29 mouse cellular contexts compared by ENCODE assay signal in the genomic region with DNA sequence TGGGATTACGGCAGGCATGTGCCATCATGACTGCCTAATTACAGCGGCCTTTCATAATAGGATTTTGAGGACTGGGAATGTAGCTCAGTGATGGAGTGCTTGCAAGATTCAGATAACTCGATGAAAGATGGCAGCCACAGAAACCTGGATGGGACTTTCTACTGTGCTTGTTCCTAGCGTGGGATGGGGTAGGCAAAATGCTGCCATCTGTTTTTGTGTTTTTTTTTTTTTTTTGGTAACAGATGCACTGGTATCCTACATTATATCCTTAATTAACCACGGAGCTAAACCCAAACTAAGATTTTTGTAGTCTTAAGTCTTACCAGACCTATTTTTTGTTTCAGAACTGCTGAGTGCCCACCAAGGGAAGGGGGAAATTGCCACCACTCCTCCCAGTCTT. TPM values are rescaled to one million over a fixed set of nuclear protein-coding genes. Genes with fewer than 3 reads are reported as not detected.
DNase-seq lines count a peak whose midpoint lies in the region; ATAC-seq and TF ChIP-seq lines count a peak whose summit lies in the region.
"Had no signal": no experiment of that assay in that cellular context is flagged by ENCODE, and none has a peak within 500 bp of the region (broad histone marks: within the 10 kb centered on the region; RNA-seq: fewer than 3 reads in every experiment).

No protein-coding gene starts in this region.

- TF ChIP-seq CTCF in left cerebral cortex, adult 2 months (IDR thresholded peaks at IDR 0.05): no peak

- WGBS in liver, embryonic 16.5 days (ENCODE audit: insufficient replicate concordance): 81% methylated on average over 5 of the region's 5 CpGs

- peak overlapping the region; percentile 91 for H3K27ac ChIP-seq in left cerebral cortex, adult 2 months
- peak overlapping the region; percentile 94 for H3K27ac ChIP-seq in liver, embryonic 16.5 days (ENCODE audit: low read length)
- H3K27ac ChIP-seq: heart, embryonic 10.5 days; hindbrain, embryonic 13.5 days; kidney, postnatal 0 days; midbrain, embryonic 12.5 days; neural tube, embryonic 12.5 days had no signal

- ATAC-seq in liver, embryonic 16.5 days (ENCODE audit: low read depth): no peak
- no peak for ATAC-seq in megakaryocyte, adult 5-6 weeks (ENCODE audit: poor library complexity, severe bottlenecking)
- ATAC-seq: forebrain, postnatal 0 days; intestine, embryonic 16.5 days had no signal

- H3K9ac ChIP-seq in liver, embryonic 16.5 days (ENCODE audit: low read depth, low read length): 0 out of 2 replicates have a peak overlapping the region, but pooled peaks have one; percentile 3
- H3K9ac ChIP-seq: forebrain, postnatal 0 days; hindbrain, embryonic 13.5 days; midbrain, embryonic 12.5 days; neural tube, embryonic 12.5 days had no signal

- no peak for DNase-seq in left cerebral cortex, adult 2 months (ENCODE audit: extremely low spot score in 1 of 2, low spot score in 2 of 2)
- DNase-seq in left cerebral cortex, postnatal 10 days (ENCODE audit: extremely low spot score in 1 of 2, low spot score in 2 of 2): no peak
- DNase-seq in right cerebral cortex, adult 18-20 months: peak; percentile 55
- no peak for DNase-seq in right cerebral cortex, postnatal 14 days
- DNase-seq: adrenal gland, postnatal 25 days; B cell, adult 2 months; cerebellum, adult 18-20 months; cerebellum, postnatal 10 days; forebrain, postnatal 0 days; gastrocnemius, postnatal 25 days; heart, adult 11 months; heart, postnatal 4 days; kidney, adult 8-10 months; kidney, postnatal 4 days; lung, postnatal 36 days; spleen, adult 18-20 months; thymus, adult 2 months; thymus, postnatal 4 days had no signal

- intact Hi-C loops in left cerebral cortex, adult 2 months (cut with DNase I): loop anchor here (2.0 kb wide), 1 partner anchor 19 kb away; no protein-coding TSS in a partner anchor
- intact Hi-C loops in left cerebral cortex, postnatal 10 days (cut with DNase I): loop anchor here (5.0 kb wide), 1 partner anchor 54 kb away; no protein-coding TSS in a partner anchor

- 0 out of 2 replicates have a peak, but pooled peaks cover 5% of the 10 kb centered on the region for H3K36me3 ChIP-seq in liver, embryonic 16.5 days (ENCODE audit: control insufficient read depth, insufficient read depth)

- no peaks in the 10 kb centered on the region for H3K27me3 ChIP-seq in liver, embryonic 16.5 days (ENCODE audit: control insufficient read depth, insufficient read depth, low read depth, low read length)
- H3K27me3 ChIP-seq: hindbrain, embryonic 13.5 days; megakaryocyte, embryonic 14.5 days; midbrain, embryonic 12.5 days; neural tube, embryonic 12.5 days had no signal

- H3K9me3 ChIP-seq in liver, embryonic 16.5 days (replicated peaks; ENCODE audit: control insufficient read depth, low read length): no peaks in the 10 kb centered on the region
- H3K9me3 ChIP-seq: heart, embryonic 10.5 days; hindbrain, embryonic 13.5 days; megakaryocyte, embryonic 14.5 days; midbrain, embryonic 12.5 days; neural tube, embryonic 12.5 days had no signal

- no peak overlapping the region for H3K4me3 ChIP-seq in left cerebral cortex, adult 2 months
- H3K4me3 ChIP-seq in liver, embryonic 16.5 days (ENCODE audit: low read depth, low read length): no peak overlapping the region
- H3K4me3 ChIP-seq: erythroblast, embryonic 14.5 days; heart, embryonic 10.5 days; hindbrain, embryonic 13.5 days; megakaryocyte, embryonic 14.5 days; midbrain, embryonic 12.5 days; myocyte; neural tube, embryonic 12.5 days had no signal

- H3K4me1 ChIP-seq in liver, embryonic 16.5 days (ENCODE audit: control insufficient read depth, low read depth, low read length): peaks cover 70% of the 10 kb centered on the region
- H3K4me1 ChIP-seq: hindbrain, embryonic 13.5 days; midbrain, embryonic 12.5 days; neural tube, embryonic 12.5 days had no signal

- H3K4me2 ChIP-seq in liver, embryonic 16.5 days (ENCODE audit: low read depth, low read length): no peak overlapping the region
- H3K4me2 ChIP-seq: hindbrain, embryonic 13.5 days; midbrain, embryonic 12.5 days; neural tube, embryonic 12.5 days had no signal

RNA-seq across cellular contexts. Expression of a gene that starts 44.6 kb away (rescaled TPM):
- total RNA-seq in left cerebral cortex, adult 2 months (2021): 10 to 100 TPM; 18.9 to 20.6 TPM
- total RNA-seq in left cerebral cortex, postnatal 10 days (2021): 10 to 100 TPM; 13.0 to 13.8 TPM
- 9.4 and 9.7 TPM in 2 replicates for polyA plus RNA-seq in liver, embryonic 16.5 days (2015; fragmentation: Nextera tagmentation; extraction: Ambion mirVana)
- total RNA-seq in megakaryocyte, adult 5-6 weeks (2015): 3.7 and 4.5 TPM in 2 replicates
- 4.2 and 6.4 TPM in 2 replicates for total RNA-seq in megakaryocyte, adult 5-6 weeks (2017)
